Mouse (Mus musculus) testis, postnatal 10 days (tissue): ENCODE data around the gene Chn2.
"Not testable (repeated sequence)": the region's sequence is repeated elsewhere in the genome, so short reads cannot be mapped to it uniquely, and the experiment has no call there.

Experiments
- DNase-seq: peaks from one replicate; pipeline ENCODE4 v3.0.0; 2021; ENCODE audit warnings: low spot score

The Chn2 gene

GRCm38 (mm10) chr6:54158317-54158716 is 119.0 kb downstream of the Chn2 start:
- DNase-seq = no peak

GRCm38 (mm10) chr6:54160677-54161076 is 121.3 kb downstream of the Chn2 start:
- no peak for DNase-seq

- DNase-seq = no peak
These were observed 121.9 kb downstream of the Chn2 start for GRCm38 (mm10) chr6:54161246-54161645.

GRCm38 (mm10) chr6:54162321-54162720 is 123.0 kb downstream of the Chn2 start:
- no peak for DNase-seq

- no peak for DNase-seq
These were observed 123.4 kb downstream of the Chn2 start for GRCm38 (mm10) chr6:54162786-54163185.

- DNase-seq = no peak
These were observed 124.3 kb downstream of the Chn2 start for GRCm38 (mm10) chr6:54163702-54164101.

GRCm38 (mm10) chr6:54164777-54165176 is 125.4 kb downstream of the Chn2 start:
- peak; percentile 69 for DNase-seq

GRCm38 (mm10) chr6:54165246-54165645 is 125.9 kb downstream of the Chn2 start:
- no peak for DNase-seq

- DNase-seq = no peak
These were observed 126.5 kb downstream of the Chn2 start for GRCm38 (mm10) chr6:54165863-54166262.

- no peak for DNase-seq
These were observed 127.7 kb downstream of the Chn2 start for GRCm38 (mm10) chr6:54166991-54167546.

GRCm38 (mm10) chr6:54170286-54170894 is 131.0 kb downstream of the Chn2 start:
- DNase-seq = no peak

GRCm38 (mm10) chr6:54171385-54171784 is 132.0 kb downstream of the Chn2 start:
- no peak for DNase-seq

- DNase-seq = no peak
These were observed 136.3 kb downstream of the Chn2 start for GRCm38 (mm10) chr6:54175473-54176215.

GRCm38 (mm10) chr6:54177081-54177480 is 137.7 kb downstream of the Chn2 start:
- not testable (repeated sequence) for DNase-seq

GRCm38 (mm10) chr6:54179056-54179873 is 139.9 kb downstream of the Chn2 start:
- DNase-seq = no peak

- no peak for DNase-seq
These were observed 140.5 kb downstream of the Chn2 start for GRCm38 (mm10) chr6:54179874-54180212.

- no peak for DNase-seq
These were observed 144.6 kb downstream of the Chn2 start for GRCm38 (mm10) chr6:54183825-54184578.

GRCm38 (mm10) chr6:54193631-54194305 is 154.4 kb downstream of the Chn2 start:
- DNase-seq = no peak

- DNase-seq = no peak
These were observed 158.6 kb downstream of the Chn2 start for GRCm38 (mm10) chr6:54197821-54198412.

GRCm38 (mm10) chr6:54199516-54199915 is 160.2 kb downstream of the Chn2 start:
- DNase-seq = no peak
